Mouse (Mus musculus): ENCODE measurements around the gene Gm49711. TPM values are rescaled to one million over a fixed set of nuclear protein-coding genes. Genes with fewer than 3 reads are reported as not detected.

Gm49711 gene
- polyA plus RNA-seq, 1 experiment from 2014 or later: 0.13 TPM

- H3K27me3 ChIP-seq (ENCODE audit: insufficient read depth, low read length): no peaks in the 10 kb centered on the region
- no peaks in the 10 kb centered on the region for H3K9me3 ChIP-seq (replicated peaks; ENCODE audit: low read length)
- H3K9ac ChIP-seq (ENCODE audit: low read depth, low read length): no peak overlapping the region
- no peak overlapping the region for H3K4me3 ChIP-seq (replicated peaks; ENCODE audit: low read depth, low read length)
- no peak overlapping the region for H3K4me2 ChIP-seq (ENCODE audit: low read length)
- no peak overlapping the region for H3K27ac ChIP-seq
- peaks cover 5% of the 10 kb centered on the region; the same call in 1 of the 2 replicates for H3K36me3 ChIP-seq (ENCODE audit: insufficient read depth, low read length)
- WGBS: 87% methylated on average over 5 of the region's 5 CpGs
- ATAC-seq (replicated peaks; ENCODE audit: low FRiP score, low read depth): no peak
- DNase-seq (ENCODE audit: low spot score): no peak
- peaks cover 14% of the 10 kb centered on the region; the same call in 1 of the 2 replicates for H3K4me1 ChIP-seq (replicated peaks; ENCODE audit: insufficient read depth, low read length)
- TF ChIP-seq CTCF (IDR thresholded peaks at IDR 0.05; ENCODE audit: low read depth): no peak
These were observed 49.2 kb downstream of the Gm49711 start for GRCm38 (mm10) chr16:92107346-92107745.

DNA sequence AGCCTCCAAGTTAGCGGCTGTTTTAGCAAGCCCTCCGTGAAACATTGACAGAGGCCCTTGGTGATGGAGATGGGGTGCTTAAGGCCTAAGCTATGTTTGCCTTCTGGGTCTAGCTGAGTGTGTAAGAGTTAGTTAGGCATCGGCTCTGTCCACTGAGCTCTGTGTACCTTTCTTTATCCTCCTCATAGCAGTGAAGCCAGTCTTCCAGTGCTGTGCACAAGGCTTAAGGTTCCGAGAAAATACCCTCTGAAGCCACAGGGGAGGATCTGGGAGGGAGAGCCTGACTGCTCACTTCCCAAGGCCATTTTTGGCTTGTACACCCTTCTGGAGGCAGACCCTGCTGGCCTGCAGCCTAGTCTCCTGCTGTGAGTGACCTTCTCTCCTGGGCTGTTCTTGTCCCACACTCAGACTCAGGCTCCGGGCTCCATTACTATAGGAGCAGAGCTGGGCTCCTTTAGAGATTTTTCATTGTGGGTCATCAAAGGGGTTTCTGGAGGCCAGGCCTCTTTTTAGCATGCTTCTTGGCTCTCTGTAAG lies 56.7 kb downstream of the Gm49711 start:
- no peak overlapping the region for H3K27ac ChIP-seq
- no peak overlapping the region for H3K4me3 ChIP-seq (replicated peaks; ENCODE audit: low read depth, low read length)
- H3K36me3 ChIP-seq (ENCODE audit: insufficient read depth, low read length): peaks cover 11% of the 10 kb centered on the region; the same call in 1 of the 2 replicates
- TF ChIP-seq CTCF (IDR thresholded peaks at IDR 0.05; ENCODE audit: low read depth): no peak
- H3K9me3 ChIP-seq (replicated peaks; ENCODE audit: low read length): no peaks in the 10 kb centered on the region
- no peaks in the 10 kb centered on the region for H3K27me3 ChIP-seq (ENCODE audit: insufficient read depth, low read length)
- DNase-seq (ENCODE audit: low spot score) (peak; percentile 23), ATAC-seq (replicated peaks; ENCODE audit: low FRiP score, low read depth) (no peak)
- no peak overlapping the region for H3K4me2 ChIP-seq (ENCODE audit: low read length)
- H3K4me1 ChIP-seq (replicated peaks; ENCODE audit: insufficient read depth, low read length): no peaks in the 10 kb centered on the region
- no peak overlapping the region for H3K9ac ChIP-seq (ENCODE audit: low read depth, low read length)
- WGBS: 70% methylated on average over 5 of the region's 5 CpGs

DNA sequence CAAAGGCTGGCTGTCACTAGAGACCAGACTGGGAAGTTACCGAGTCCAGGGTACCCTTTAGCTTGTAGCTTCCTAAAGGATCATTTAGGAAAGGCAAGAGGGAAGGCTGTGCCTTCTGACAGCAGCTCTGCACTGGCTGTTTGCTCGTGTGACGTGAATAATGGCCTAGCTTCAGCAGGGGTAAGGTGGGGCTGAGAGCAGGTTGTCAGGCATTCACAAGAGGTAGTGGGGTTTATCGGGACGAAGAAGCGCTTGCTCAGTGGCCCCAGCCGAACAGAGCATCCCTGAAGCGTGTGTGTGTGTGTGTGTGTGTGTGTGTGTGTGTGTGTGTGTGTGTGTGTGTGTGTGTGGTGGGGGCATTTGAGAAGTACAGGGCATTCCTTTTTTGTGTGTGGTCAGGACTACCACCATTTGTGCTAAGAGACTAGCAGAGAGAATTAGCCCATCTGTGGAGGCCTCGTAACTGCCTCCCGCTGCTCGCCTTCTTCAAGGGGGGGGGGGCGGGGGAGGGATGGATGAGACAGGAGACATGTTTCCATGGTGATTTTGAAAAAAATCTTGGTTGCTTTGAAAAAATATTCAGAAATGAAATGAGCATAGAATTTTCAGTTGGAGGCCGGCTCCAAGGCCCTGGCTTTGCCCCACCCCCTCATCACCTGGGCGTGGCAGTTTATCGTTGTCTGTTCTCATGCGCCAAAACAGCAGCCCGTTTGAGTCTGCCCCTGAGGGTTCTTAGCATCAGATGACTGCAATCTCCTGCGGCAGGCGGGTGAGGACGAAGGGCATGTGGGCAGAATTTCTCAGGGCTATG lies 57.7 kb downstream of the Gm49711 start:
- ATAC-seq (replicated peaks; ENCODE audit: low FRiP score, low read depth): peak; percentile 19; the same call in 1 of the 2 replicates
- no peak overlapping the region for H3K4me3 ChIP-seq (replicated peaks; ENCODE audit: low read depth, low read length)
- H3K4me2 ChIP-seq (ENCODE audit: low read length): peak overlapping the region; percentile 23; the same call in 1 of the 2 replicates

DNA sequence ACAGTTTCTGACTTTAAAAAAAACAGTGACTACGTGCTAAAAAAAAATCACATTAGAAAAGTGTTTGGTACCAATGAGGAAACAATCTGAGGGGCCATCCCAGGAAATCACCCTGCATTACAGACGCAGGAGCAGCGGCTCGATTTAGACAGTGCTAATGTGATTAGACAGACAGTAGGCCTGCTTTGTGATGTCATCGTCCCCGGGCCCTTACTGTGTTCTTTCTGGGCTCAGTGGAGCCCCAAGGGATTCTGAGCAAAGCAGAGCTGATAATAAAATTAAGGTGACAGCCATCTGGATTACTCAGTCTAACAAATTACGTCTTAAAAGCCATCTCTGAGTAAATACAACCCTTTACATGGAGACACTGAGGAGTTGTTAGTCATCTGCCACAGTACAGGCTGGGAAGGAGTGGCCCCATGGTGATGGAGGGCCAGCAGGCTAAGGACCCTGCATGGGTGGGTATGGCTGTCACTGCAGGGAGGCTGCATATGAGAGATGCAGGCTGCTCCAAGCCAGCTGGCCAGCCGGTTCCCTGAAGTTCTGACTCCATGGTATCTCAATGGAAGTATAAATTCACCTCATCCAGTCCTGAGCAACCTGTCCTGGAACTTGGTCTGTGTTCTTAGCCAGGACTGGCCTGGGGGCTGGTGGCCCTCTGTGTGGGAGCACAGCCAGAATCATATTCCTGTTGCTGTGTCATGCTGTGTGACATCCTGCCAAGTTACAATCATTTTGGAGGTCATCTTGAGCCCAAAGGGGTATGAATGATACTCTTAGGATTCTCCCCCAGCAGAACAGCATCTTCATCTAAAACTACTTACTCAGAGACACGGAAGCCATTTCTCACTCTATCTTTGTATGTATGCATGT lies 59.5 kb downstream of the Gm49711 start:
- no peak overlapping the region for H3K9ac ChIP-seq (ENCODE audit: low read depth, low read length)
- TF ChIP-seq CTCF (IDR thresholded peaks at IDR 0.05; ENCODE audit: low read depth): no peak
- 72% methylated on average over 9 of the region's 9 CpGs for WGBS
- H3K4me2 ChIP-seq (ENCODE audit: low read length): no peak overlapping the region
- H3K27me3 ChIP-seq (ENCODE audit: insufficient read depth, low read length): no peaks in the 10 kb centered on the region
- DNase-seq (ENCODE audit: low spot score): no peak
- no peak for ATAC-seq (replicated peaks; ENCODE audit: low FRiP score, low read depth)
- H3K27ac ChIP-seq: no peak overlapping the region
- no peak overlapping the region for H3K4me3 ChIP-seq (replicated peaks; ENCODE audit: low read depth, low read length)
- H3K9me3 ChIP-seq (replicated peaks; ENCODE audit: low read length): no peaks in the 10 kb centered on the region
- no peaks in the 10 kb centered on the region for H3K4me1 ChIP-seq (replicated peaks; ENCODE audit: insufficient read depth, low read length)
- H3K36me3 ChIP-seq (ENCODE audit: insufficient read depth, low read length): peaks cover 4% of the 10 kb centered on the region; the same call in 1 of the 2 replicates

More for the DNA sequence above, 57.7 kb downstream of the Gm49711 start:
- Histone ChIP-seq H3K27me3 (ENCODE audit: insufficient read depth, low read length) (no peaks in the 10 kb centered on the region), H3K9me3 (replicated peaks; ENCODE audit: low read length) (no peaks in the 10 kb centered on the region), H3K36me3 (ENCODE audit: insufficient read depth, low read length) (peaks cover 11% of the 10 kb centered on the region; the same call in 1 of the 2 replicates), H3K9ac (ENCODE audit: low read depth, low read length) (no peak overlapping the region), H3K27ac (no peak overlapping the region), H3K4me1 (replicated peaks; ENCODE audit: insufficient read depth, low read length) (no peaks in the 10 kb centered on the region)
- WGBS: 34% methylated on average over 20 of the region's 20 CpGs
- peak; percentile 41 for DNase-seq (ENCODE audit: low spot score)
- TF ChIP-seq CTCF (IDR thresholded peaks at IDR 0.05; ENCODE audit: low read depth): no peak

- Histone ChIP-seq H3K36me3 (ENCODE audit: insufficient read depth, low read length) (no peaks in the 10 kb centered on the region), H3K4me2 (ENCODE audit: low read length) (no peak overlapping the region), H3K4me3 (replicated peaks; ENCODE audit: low read depth, low read length) (no peak overlapping the region), H3K27me3 (ENCODE audit: insufficient read depth, low read length) (no peaks in the 10 kb centered on the region), H3K9ac (ENCODE audit: low read depth, low read length) (no peak overlapping the region), H3K4me1 (replicated peaks; ENCODE audit: insufficient read depth, low read length) (no peaks in the 10 kb centered on the region), H3K9me3 (replicated peaks; ENCODE audit: low read length) (no peaks in the 10 kb centered on the region), H3K27ac (no peak overlapping the region)
- ATAC-seq (replicated peaks; ENCODE audit: low FRiP score, low read depth): no peak
- TF ChIP-seq CTCF (IDR thresholded peaks at IDR 0.05; ENCODE audit: low read depth): no peak
- 44% methylated on average over 13 of the region's 13 CpGs for WGBS
- DNase-seq (ENCODE audit: low spot score): peak; percentile 43
These were observed 60.9 kb downstream of the Gm49711 start for GRCm38 (mm10) chr16:92119013-92119515.
